Mouse (Mus musculus) brain, embryonic 14.5 days (tissue): ENCODE results near the gene Rrm2.

Source experiments
- CTCF ChIP-seq: fragments of 200-500 bp; IDR thresholded peaks from 2 replicates; pipeline ENCODE4 v1.5.1; 2012; ENCODE audit warnings: inconsistent platforms, mild to moderate bottlenecking, moderate library complexity, borderline replicate concordance; ENCODE audit not compliant: insufficient read depth, insufficient read length; ENCODE audit errors: extremely low read depth
- POLR2A ChIP-seq: fragments of 200-500 bp; IDR thresholded peaks from 2 replicates; pipeline ENCODE4 v1.6.1; 2012; ENCODE audit warnings: mild to moderate bottlenecking, inconsistent platforms, borderline replicate concordance; ENCODE audit not compliant: poor library complexity, insufficient read depth, insufficient read length, severe bottlenecking; ENCODE audit errors: extremely low read depth

GRCm38 (mm10) chr12:24739963-24740362 is 31.9 kb downstream of the Rrm2 start:
- TF ChIP-seq CTCF (no peak), POLR2A (no peak)
